Mouse (Mus musculus): ENCODE results near the gene Hist1h1t.
"Not testable (repeated sequence)": the region's sequence is repeated elsewhere in the genome, so short reads cannot be mapped to it uniquely, and the experiment has no call there.

Gene Hist1h1t

DNA sequence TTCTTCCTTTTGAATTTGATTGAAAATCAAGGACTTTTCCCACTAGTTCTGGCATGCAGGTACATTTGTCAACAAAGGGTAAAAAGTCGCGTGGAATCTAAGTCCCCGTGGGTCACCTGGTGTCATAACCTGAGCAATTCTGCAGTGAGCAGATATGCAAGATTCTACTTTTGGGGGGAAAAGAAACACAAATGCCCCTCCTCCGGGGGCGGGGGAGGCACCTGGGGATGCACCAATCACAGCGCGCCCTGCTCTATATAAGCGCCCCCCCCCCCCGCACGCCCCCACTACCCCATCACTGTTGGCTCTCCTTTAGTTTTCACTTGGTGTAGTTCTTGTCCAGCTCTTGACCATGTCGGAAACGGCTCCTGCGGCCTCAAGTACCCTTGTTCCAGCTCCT, at the start of gene Hist1h1t:
Hist1h1t (plus strand) TSS at position 301 of the 400 bp plus-strand sequence.
- no peak for DNase-seq (ENCODE audit: low read depth, low spot score)

- DNase-seq (ENCODE audit: low read depth, low spot score), result no peak
These were observed 35.8 kb upstream of the Hist1h1t start for GRCm38 (mm10) chr13:23659636-23660366.

- no peak for DNase-seq (ENCODE audit: low read depth, low spot score)
These were observed 33.1 kb upstream of the Hist1h1t start for GRCm38 (mm10) chr13:23662536-23662935.

DNA sequence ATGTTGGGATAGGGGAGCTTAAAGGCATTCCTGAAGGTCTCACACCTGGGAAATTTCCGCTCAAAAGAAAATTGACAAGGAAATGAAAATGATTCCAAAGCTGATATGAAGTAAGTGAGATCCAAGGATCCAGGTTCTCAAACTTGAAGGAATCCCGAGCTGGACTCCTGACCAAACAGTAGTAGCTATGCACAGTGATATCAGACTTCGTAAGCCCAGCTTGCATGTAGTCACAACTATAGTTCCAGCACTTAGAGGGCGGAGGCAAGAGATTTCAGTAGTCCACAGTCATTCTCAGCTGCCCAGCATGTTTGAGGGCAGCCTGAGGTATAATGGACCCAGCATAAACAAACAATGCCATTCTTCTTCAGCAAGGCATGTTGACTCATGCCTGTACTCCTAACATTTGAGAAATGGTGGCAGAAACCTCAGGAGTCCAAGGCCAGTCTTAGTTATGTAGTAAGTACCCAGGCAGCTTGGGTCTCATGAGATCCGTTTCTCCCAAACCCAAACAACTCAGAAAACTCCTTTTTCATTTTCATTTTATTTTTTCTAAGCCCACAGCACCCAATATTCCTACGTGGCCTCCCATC, 13.5 kb upstream of the Hist1h1t start:
- DNase-seq (ENCODE audit: low read depth, low spot score), result no peak

- DNase-seq (ENCODE audit: low read depth, low spot score), result no peak
These were observed 13.0 kb upstream of the Hist1h1t start for GRCm38 (mm10) chr13:23682623-23682946.

GRCm38 (mm10) chr13:23682947-23683754, 12.5 kb upstream of the Hist1h1t start:
- not testable (repeated sequence) for DNase-seq (ENCODE audit: low read depth, low spot score)

DNA sequence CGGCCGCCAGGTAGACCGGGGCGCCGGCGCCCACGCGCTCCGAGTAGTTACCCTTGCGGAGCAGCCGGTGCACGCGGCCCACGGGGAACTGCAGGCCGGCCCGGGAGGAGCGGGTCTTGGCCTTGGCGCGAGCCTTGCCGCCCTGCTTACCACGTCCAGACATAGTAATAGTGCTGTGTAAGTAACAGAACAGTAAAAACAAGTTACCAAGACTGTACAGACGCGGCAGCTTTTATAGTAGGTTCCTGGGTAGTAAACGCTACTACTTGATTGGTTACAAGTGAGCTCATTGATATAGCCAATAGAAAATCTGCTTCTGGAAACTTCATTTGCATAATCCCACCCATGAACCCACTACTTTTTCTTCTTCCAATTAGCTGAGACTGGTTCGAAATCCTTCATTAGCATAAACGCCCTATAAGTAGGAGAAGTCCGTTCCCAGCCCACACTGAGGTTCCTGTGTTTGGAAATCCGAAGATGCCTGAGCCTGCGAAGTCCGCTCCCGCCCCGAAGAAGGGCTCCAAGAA, 11.8 kb upstream of the Hist1h1t start, which contains the start of the genes Hist1h2ac and Hist1h2bc:
Hist1h2ac (minus strand) TSS at position 194 of the 527 bp plus-strand sequence.
Hist1h2bc (plus strand) TSS at position 445 of the 527 bp plus-strand sequence.
- DNase-seq (ENCODE audit: low read depth, low spot score), result peak; percentile 87

DNA sequence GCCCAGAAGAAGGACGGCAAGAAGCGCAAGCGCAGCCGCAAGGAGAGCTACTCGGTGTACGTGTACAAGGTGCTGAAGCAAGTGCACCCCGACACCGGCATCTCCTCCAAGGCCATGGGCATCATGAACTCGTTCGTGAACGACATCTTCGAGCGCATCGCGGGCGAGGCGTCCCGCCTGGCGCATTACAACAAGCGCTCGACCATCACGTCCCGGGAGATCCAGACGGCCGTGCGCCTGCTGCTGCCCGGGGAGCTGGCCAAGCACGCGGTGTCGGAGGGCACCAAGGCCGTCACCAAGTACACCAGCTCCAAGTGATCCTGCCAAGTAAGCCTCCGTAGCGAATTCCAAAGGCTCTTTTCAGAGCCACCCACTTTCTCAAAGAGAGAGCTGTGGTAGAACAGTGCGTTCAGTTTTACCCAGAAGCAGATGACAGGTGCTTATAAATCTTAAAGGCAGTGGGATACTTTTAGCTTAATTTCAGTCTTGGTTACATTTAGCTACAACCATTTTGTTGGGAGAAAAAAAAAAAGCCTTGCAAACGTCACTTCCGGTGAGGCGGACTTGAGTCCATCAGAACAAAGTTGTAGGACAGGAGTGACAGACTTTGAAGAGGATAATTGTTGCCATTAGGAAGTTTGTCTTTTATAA, 11.2 kb upstream of the Hist1h1t start:
- DNase-seq (ENCODE audit: low read depth, low spot score), result peak; percentile 70

GRCm38 (mm10) chr13:23685121-23685861, 10.3 kb upstream of the Hist1h1t start:
- no peak for DNase-seq (ENCODE audit: low read depth, low spot score)

DNA sequence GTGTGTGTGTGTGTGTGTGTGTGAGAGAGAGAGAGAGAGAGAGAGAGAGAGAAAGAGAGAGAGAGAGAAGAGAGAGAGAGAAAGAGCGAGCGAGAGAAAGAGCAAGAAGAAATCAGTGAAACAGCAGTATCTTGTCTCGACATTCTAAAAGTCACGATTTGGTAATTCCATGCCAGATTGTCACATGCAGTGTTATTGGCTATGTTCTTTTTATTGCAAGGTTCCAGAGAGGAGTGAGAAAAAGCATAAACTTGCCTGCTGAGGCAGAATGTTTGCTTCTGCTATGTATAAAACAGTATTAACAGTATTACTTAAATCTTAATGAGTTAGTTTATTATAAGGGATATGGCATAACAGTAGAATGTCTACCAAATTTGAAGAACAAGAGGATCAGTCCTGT, 9.6 kb upstream of the Hist1h1t start:
- DNase-seq (ENCODE audit: low read depth, low spot score), result no peak

GRCm38 (mm10) chr13:23687181-23687580, 8.4 kb upstream of the Hist1h1t start:
- no peak for DNase-seq (ENCODE audit: low read depth, low spot score)

DNA sequence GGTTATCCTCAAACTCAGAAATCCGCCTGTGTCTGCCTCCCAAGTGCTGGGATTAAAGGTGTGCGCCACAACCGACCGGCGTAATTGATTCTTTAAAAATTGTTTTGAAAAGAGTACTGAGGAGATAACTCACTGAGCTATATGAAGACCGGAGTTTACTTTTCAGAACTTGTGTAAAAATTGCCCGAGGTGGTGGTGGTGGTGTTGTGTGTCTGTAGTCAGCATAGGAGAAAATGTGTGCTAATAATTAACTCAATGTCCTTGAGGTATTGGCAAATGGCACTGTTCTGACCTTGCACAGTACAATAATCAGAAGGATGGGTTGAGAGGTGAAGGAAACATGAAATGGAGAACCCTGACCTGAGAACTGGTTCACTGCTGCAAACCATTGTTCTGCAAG, 7.7 kb upstream of the Hist1h1t start:
- DNase-seq (ENCODE audit: low read depth, low spot score), result no peak

- DNase-seq (ENCODE audit: low read depth, low spot score), result no peak
These were observed 6.7 kb upstream of the Hist1h1t start for GRCm38 (mm10) chr13:23688956-23689355.

GRCm38 (mm10) chr13:23689459-23689858, 6.2 kb upstream of the Hist1h1t start:
- no peak for DNase-seq (ENCODE audit: low read depth, low spot score)

DNA sequence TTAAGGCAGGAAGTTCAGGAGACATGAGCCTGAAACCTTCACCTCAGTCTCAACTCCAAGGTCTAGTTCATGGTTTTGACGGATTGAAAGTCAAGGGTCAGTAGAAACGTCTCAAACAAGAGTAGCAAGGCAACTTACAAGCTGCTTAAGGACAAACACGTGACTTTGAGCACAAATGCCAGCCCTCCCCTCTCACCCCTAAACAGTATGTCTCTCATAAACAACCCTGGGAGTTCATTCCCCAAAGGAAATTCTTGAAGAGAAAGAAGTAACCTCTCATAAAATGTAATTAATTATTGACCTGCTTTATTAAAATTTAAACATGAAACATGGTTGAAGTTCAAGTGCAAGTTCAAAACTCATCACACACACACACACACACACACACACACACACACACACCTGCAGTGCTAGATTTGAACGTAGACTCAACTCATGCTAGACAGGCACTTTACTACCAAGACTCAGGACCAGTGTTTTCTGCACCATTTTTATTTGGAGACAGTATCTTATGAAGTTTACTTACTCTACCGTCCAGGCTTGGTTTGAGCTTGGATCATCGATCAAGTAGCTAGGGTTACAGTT, 1.7 kb upstream of the Hist1h1t start:
- DNase-seq (ENCODE audit: low read depth, low spot score), result no peak

GRCm38 (mm10) chr13:23694956-23695355, 658 bp upstream of the Hist1h1t start:
- DNase-seq (ENCODE audit: low read depth, low spot score), result no peak

GRCm38 (mm10) chr13:23696061-23696474, 454 bp downstream of the Hist1h1t start:
- no peak for DNase-seq (ENCODE audit: low read depth, low spot score)

DNA sequence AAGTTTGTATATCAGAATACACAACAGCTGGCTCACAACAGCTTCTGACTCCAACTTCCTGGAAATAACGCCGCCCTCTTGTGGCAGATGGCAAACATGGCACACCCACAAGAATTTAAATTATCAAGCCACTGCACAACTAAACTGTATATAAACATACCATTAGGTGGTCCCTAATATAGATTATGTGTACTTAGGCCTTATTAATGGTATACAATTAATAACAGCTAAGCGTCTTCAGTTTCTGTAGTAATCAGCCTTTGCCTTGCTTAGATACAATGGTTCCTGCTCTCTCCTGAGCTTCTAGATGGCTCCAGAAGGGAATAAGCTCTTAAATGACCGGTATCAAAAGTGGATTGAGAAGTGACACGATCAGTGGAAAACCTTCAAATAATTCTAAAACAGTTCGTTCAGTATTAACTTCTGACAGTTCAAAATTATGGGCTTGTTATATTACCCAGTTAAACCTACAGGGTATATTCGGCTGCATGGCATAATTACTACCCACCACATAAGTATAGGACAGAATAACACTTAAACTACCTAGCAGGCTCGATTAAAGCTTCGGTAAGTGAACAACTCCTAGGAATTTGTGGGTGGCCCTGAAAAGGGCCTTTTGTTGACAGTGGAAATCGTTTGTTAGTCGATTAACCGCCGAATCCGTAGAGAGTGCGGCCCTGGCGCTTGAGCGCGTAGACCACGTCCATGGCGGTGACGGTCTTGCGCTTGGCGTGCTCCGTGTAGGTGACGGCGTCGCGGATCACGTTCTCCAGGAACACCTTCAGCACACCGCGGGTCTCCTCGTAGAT, 2.1 kb downstream of the Hist1h1t start:
- no peak for DNase-seq (ENCODE audit: low read depth, low spot score)

DNA sequence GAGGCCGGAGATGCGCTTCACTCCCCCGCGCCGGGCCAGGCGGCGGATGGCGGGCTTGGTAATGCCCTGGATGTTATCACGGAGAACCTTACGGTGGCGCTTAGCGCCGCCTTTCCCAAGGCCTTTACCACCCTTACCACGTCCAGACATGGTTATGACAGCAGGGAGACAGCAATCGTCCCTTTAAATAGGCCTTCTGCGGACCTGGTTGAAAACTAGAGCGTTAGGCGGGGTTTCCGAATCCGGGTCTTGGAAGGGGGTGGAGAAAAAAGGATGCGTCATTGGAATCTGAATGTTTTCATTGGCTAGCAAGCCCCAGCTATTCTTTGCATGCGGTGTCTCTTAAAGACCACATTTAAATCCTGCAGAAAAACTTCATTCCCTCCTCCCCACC, 2.7 kb downstream of the Hist1h1t start, which contains the start of gene Hist1h4c:
Hist1h4c (minus strand) TSS at position 155 of the 394 bp plus-strand sequence.
- peak; percentile 100 for DNase-seq (ENCODE audit: low read depth, low spot score)

DNA sequence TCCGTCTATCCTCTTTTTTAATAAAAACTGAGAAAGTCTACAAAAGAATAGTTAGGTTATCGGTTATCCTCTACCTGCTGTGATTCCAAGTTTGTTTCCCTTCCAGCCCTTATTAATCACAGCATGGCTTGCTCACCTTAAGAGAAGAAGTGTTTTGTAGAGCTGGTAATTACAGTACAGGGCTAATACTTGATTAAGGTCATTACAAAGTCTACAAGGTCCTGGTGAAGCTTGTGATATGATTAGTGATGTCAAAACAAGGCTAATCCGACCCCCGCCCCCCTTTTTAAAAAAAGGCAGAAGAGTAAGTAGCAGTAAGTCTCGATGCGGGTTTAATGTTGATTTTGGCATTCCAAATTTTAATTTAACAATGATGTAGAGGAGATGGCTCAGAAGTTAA, 3.4 kb downstream of the Hist1h1t start:
- peak; percentile 71 for DNase-seq (ENCODE audit: low read depth, low spot score)
